Mouse (Mus musculus): ENCODE data around the gene Gm5460.

- TF ChIP-seq EP300 (IDR thresholded peaks at IDR 0.05; ENCODE audit: low read depth) (no peak), CTCF (IDR thresholded peaks at IDR 0.05; ENCODE audit: low read depth) (no peak)
Measured at GRCm38 (mm10) chr14:33993051-33993450, 23.5 kb upstream of the Gm5460 start.

Measured in liver, embryonic 14.5 days (tissue).